Mouse (Mus musculus) lung, embryonic 16.5 days (tissue): ENCODE data around the gene Myadm. TPM values are rescaled to one million over a fixed set of nuclear protein-coding genes. Genes with fewer than 3 reads are reported as not detected.

Experiments
- ATAC-seq: fragments of 200-750 bp; cut with Nextera tagmentation; 2 replicates; pipeline ENCODE4 v1.8.0; 2017; ENCODE audit warnings: low read depth, mild to moderate bottlenecking, moderate library complexity
- H3K27ac ChIP-seq: fragments of 300-500 bp; sonication (generic); 2 replicates; pipeline ENCODE4 v1.5.1; 2014; ENCODE audit warnings: mild to moderate bottlenecking, control low read depth, low read length
- H3K27me3 ChIP-seq: fragments of 300-500 bp; sonication (generic); 2 replicates; pipeline ENCODE4 v1.6.1; 2014; ENCODE audit warnings: low read depth, low read length, mixed read lengths; ENCODE audit not compliant: control insufficient read depth, insufficient read depth
- H3K36me3 ChIP-seq: fragments of 300-500 bp; sonication (generic); 2 replicates; pipeline ENCODE4 v1.6.1; 2014; ENCODE audit warnings: low read length; ENCODE audit not compliant: control insufficient read depth, insufficient read depth
- H3K4me1 ChIP-seq: fragments of 300-500 bp; sonication (generic); replicated peaks from 2 replicates; pipeline ENCODE4 v1.6.1; 2014; ENCODE audit warnings: low read length, mixed read lengths; ENCODE audit not compliant: control insufficient read depth, insufficient read depth
- H3K4me2 ChIP-seq: fragments of 300-500 bp; sonication (generic); 2 replicates; pipeline ENCODE4 v1.6.1; 2014; ENCODE audit warnings: low read depth, low read length, control low read depth
- H3K4me3 ChIP-seq: fragments of 300-500 bp; sonication (generic); 2 replicates; pipeline ENCODE4 v1.5.1; 2014; ENCODE audit warnings: mild to moderate bottlenecking, low read length, control low read depth
- H3K9ac ChIP-seq: fragments of 300-500 bp; sonication (generic); 2 replicates; pipeline ENCODE4 v1.6.1; 2014; ENCODE audit warnings: low read length, control low read depth
- H3K9me3 ChIP-seq: fragments of 300-500 bp; sonication (generic); 2 replicates; pipeline ENCODE4 v1.6.1; 2016; ENCODE audit warnings: low read length; ENCODE audit not compliant: control insufficient read depth
- WGBS: fragments of 180-500 bp; shearing (Covaris S2); extraction: QIAGEN DNeasy Blood & Tissue Kit; methylation state at CpG from one replicate; pipeline ENCODE4 v1.1.7; 2014; 5-methylcytosine and 5-hydroxymethylcytosine counted together
- polyA plus RNA-seq: library from polyadenylated mRNA; unstranded; fragments of >200 nt; fragmentation: Nextera tagmentation; extraction: Ambion mirVana; gene quantifications from 2 replicates; pipeline ENCODE4 v1.2.1, GENCODE M21; 2015

Myadm gene
- polyA plus RNA-seq, 1 experiment from 2014 or later: 151 TPM

DNA sequence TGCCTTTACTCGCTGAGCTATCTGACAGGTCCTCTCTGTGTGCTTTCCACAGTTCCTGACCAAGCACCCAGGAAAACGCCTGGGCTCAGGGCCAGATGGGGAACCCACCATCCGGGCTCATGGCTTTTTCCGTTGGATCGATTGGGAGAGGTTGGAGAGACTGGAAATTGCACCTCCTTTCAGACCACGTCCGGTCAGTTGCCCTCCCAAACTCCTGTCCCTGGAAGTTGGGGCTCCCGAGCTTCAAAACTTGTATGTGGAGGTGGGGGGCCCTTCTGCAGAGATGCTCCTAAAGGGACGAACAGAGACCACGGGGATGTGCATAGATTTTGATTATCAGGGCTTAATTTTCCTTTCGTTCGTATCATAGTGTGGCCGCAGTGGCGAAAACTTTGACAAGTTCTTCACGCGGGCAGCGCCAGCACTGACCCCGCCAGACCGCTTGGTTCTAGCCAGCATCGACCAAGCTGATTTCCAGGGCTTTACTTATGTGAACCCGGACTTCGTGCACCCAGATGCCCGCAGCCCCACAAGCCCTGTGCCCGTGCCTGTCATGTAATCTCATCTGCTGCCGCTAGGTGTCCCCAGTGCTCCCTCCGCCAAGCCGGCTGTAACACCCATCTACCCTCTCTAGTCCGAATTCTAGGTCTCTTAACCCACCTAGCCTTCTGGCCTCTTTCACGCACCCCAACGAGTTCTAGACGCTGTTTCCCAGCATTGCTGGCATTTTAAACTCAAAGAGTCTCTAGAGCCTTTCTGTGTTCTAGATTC is 41.1 kb downstream of the Myadm start:
- Histone ChIP-seq H3K4me2 (peak overlapping the region; percentile 36; the same call in 1 of the 2 replicates), H3K4me3 (no peak overlapping the region), H3K9me3 (no peaks in the 10 kb centered on the region), H3K4me1 (peaks cover 18% of the 10 kb centered on the region), H3K27me3 (peaks cover 18% of the 10 kb centered on the region), H3K36me3 (no peaks in the 10 kb centered on the region), H3K27ac (no peak overlapping the region), H3K9ac (no peak overlapping the region)
- peak; percentile 16; the same call in 1 of the 2 replicates for ATAC-seq
- 16% methylated on average over 31 of the region's 31 CpGs for WGBS

DNA sequence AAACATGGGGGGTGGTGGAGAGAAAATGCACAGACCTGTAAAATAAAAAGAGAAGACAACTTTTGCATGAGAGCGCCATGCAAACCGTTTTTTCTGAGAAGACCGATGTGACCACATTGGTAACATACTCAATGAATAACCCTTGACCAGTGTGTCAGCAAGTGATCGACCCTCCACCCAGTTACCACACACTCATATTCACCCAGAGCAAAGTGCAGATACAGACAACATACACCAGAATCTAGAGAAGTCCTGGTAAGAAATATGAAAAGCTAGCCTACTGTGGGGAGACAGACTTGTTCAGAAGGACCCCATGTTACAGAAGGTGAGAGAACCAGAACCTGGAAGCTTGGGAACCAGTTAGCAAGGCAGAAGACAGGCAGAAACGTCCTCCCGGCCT is 42.3 kb downstream of the Myadm start:
- Histone ChIP-seq H3K9me3 (no peaks in the 10 kb centered on the region), H3K27me3 (peaks cover 18% of the 10 kb centered on the region), H3K4me3 (no peak overlapping the region), H3K36me3 (no peaks in the 10 kb centered on the region), H3K4me2 (peak overlapping the region; percentile 59), H3K27ac (no peak overlapping the region), H3K4me1 (peaks cover 18% of the 10 kb centered on the region), H3K9ac (no peak overlapping the region)
- no peak for ATAC-seq
- 47% methylated on average over 6 of the region's 6 CpGs for WGBS

DNA sequence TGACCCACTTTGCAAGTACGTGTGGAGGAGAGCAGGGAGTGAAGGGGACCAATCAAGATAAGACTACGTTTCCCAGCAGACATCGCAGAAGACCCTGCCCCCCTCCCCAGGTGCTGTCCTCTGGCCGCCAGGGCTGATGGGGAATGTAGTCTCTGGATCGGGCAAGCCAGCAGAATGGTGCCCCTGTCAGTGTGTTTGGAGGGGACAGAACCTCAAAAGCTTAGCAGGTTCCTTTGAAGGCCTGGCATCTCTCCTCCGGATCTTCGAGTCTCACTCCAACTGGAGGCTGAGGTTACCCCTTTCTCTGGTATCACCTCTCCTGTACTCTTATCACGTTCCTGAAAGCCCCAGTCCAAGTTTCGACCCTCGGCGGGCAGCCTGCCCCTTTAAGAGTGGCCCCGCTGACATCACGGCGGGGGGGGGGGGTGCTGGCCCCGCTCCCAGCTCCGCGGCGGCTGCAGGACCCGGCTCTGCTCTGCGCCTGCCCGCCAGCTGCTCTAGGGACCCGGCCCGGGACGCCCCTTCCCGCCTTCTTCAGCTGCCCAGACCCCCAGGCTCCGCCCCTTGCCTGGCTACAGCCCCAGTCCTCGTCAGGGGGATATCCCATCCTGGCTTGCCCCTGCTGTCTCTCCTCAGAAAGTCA is 42.8 kb downstream of the Myadm start:
- Histone ChIP-seq H3K27me3 (peaks cover 18% of the 10 kb centered on the region), H3K27ac (no peak overlapping the region), H3K4me3 (peak overlapping the region; percentile 37), H3K4me1 (peaks cover 18% of the 10 kb centered on the region), H3K4me2 (peak overlapping the region; percentile 59), H3K9me3 (no peaks in the 10 kb centered on the region), H3K36me3 (no peaks in the 10 kb centered on the region), H3K9ac (peak overlapping the region; percentile 52)
- 0% methylated on average over 14 of the region's 27 CpGs for WGBS
- peak; percentile 93 for ATAC-seq

DNA sequence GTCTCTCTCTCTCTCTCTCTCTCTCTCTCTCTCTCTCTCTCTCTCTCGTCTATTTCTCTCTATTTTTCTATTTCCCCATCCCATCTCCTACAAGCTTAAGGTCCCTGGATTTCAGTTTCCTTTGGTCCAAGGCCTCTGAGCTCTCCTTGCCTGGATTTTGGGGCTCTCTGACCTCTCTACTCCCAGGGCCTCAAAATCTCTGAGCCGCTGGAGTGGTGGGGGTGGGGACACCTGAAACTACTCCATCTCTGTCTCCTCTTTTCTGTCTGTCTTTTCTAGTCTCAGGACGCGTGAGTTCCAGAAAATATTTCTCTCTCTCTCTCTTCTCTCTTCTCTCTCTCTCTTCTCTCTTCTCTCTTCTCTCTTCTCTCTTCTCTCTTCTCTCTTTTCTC is 43.3 kb downstream of the Myadm start:
- Histone ChIP-seq H3K36me3 (no peaks in the 10 kb centered on the region), H3K27ac (no peak overlapping the region), H3K9me3 (no peaks in the 10 kb centered on the region), H3K27me3 (peaks cover 18% of the 10 kb centered on the region), H3K9ac (peak overlapping the region; percentile 52), H3K4me1 (peaks cover 18% of the 10 kb centered on the region), H3K4me2 (peak overlapping the region; percentile 59), H3K4me3 (peak overlapping the region; percentile 62)
- WGBS: 0% methylated on average over 4 of the region's 4 CpGs
- ATAC-seq: no peak

DNA sequence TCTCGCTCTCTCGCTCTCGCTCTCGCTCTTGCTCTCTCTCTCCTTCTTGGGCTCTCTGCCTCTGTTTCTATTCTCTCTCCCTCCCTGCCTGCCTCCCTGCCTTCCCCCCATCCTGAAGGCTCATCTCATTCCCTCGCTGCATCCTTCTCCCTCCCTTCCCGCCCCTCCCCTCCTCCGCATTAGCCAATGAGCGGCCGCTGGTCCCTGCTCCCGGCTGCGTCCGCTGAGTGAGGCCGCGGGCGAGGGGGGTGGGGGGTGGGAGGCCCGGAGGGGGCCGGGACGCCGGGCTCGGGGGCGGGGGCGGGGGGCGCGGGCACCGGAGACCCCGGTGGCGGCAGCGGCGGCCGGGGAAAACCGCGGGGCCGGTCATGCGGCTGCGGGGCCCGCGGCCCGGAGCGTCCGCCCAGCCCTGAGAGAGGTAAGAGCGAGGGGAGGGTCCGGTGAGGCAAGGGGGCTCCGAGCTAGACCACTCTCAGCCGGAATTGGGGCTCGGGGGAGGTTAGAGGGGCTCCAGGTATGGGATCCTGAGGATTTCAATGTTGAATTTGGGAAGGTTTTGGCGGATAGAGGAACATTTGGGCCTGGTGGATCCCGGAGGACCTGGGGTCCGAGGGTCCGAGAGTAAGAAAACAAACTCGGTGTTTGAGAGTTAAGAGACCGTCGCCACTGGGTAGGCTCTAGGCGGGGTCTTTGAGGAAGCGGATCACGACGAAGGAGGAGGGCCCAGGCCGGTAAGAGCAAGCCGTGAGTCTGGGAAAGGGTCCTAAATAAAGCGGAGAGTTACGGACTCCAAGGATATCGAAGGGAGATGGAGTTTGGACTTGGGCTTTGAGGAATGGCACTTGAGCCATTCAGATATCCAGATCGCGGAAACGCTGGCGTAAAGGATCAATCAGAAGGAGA is 44.0 kb downstream of the Myadm start, which contains the start of gene Cacng7:
TSS of gene Cacng7 (plus strand) at position 337 of the 903 bp plus-strand sequence.
- Histone ChIP-seq H3K36me3 (no peaks in the 10 kb centered on the region), H3K27me3 (peaks cover 18% of the 10 kb centered on the region), H3K9me3 (no peaks in the 10 kb centered on the region), H3K9ac (peak within 1 kb of the TSS; percentile 71), H3K4me2 (peak within 1 kb of the TSS; percentile 59), H3K27ac (no peak within 1 kb of the TSS), H3K4me3 (peak within 1 kb of the TSS; percentile 62), H3K4me1 (peaks cover 18% of the 10 kb centered on the region)
- WGBS: 1% methylated on average over 45 of the region's 65 CpGs
- ATAC-seq: peak; percentile 73

DNA sequence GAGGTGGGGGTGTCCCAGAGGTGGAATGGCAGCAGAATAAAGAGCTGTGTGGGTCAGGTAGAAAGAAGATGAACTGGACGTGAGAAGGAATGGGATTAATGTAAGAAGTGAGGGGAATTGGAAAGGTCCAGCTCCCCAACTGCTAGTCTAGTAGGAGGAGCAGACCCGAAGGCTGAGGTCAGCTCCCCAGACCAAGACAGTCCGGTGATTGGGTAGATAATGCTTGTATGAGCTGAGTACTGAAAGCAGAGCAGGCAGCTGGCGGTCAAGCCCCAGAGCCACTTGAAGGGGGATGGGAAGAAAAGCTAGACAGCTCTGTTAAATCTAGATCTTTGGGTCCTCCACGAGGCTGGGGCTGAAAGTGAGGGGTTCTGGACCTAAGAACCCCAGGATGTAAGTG is 44.7 kb downstream of the Myadm start:
- peak overlapping the region; percentile 71 for H3K9ac ChIP-seq
- peak overlapping the region; percentile 59 for H3K4me2 ChIP-seq
- WGBS: 11% methylated on average over 5 of the region's 5 CpGs
- no peak overlapping the region for H3K27ac ChIP-seq
- peaks cover 18% of the 10 kb centered on the region for H3K4me1 ChIP-seq
- peaks cover 18% of the 10 kb centered on the region for H3K27me3 ChIP-seq
- peak overlapping the region; percentile 62 for H3K4me3 ChIP-seq
- H3K36me3 ChIP-seq: no peaks in the 10 kb centered on the region
- ATAC-seq: no peak
- no peaks in the 10 kb centered on the region for H3K9me3 ChIP-seq

DNA sequence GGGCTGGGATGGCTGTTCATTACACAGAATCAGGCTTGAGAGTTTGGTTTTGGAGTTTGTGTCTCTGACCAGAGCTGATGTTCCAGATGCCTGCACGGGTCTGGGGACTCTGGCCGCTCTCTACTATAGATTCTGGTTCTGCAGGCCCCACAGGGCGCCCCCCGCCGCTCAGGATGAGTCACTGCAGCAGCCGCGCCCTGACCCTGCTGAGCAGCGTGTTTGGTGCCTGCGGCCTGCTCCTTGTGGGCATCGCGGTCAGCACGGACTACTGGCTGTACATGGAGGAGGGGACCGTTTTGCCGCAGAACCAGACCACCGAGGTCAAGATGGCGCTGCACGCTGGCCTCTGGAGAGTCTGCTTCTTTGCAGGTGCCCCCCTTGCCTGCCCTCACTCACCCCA is 47.5 kb downstream of the Myadm start:
- no peak for ATAC-seq
- Histone ChIP-seq H3K4me2 (no peak overlapping the region), H3K4me3 (no peak overlapping the region), H3K27ac (no peak overlapping the region), H3K9me3 (no peaks in the 10 kb centered on the region), H3K36me3 (no peaks in the 10 kb centered on the region), H3K27me3 (peaks cover 14% of the 10 kb centered on the region), H3K4me1 (peaks cover 15% of the 10 kb centered on the region), H3K9ac (no peak overlapping the region)
- WGBS: 68% methylated on average over 17 of the region's 17 CpGs

DNA sequence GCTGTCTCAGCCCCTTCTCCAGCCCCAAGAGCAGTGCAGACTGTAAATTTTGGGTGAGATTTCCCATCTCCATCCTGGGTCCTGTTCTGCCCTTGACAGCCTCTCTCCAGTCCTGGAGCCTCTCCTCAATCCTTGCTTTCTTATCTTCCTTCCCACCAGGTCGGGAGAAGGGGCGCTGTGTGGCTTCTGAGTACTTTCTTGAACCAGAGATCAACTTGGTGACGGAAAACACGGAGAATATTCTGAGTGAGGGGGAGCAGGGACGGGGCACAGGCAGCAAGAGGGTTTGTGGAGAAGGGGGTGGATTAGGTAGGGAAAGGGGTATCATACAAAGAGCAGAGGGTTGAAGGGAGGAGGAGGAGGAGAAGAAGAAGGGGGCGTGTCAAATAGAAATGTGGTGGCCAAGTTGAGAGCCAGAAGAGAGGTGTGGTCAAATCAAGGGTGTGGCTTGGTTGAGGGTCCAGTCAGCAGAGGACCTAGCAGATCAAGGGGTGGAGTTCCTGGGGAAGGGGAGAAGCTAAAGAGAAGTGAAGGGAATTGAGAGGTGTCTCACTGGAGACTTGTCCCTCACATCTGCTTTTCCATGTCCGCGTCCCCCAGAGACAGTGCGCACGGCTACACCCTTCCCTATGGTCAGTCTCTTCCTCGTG is 49.5 kb downstream of the Myadm start:
- Histone ChIP-seq H3K4me1 (peaks cover 3% of the 10 kb centered on the region), H3K4me3 (no peak overlapping the region), H3K4me2 (no peak overlapping the region), H3K36me3 (no peaks in the 10 kb centered on the region), H3K27ac (no peak overlapping the region), H3K9ac (no peak overlapping the region), H3K27me3 (peaks cover 4% of the 10 kb centered on the region), H3K9me3 (no peaks in the 10 kb centered on the region)
- WGBS: 66% methylated on average over 11 of the region's 11 CpGs
- ATAC-seq: no peak
